Mouse (Mus musculus): Measurements from ENCODE around the gene Foxe1. TPM values are rescaled to one million over a fixed set of nuclear protein-coding genes. Genes with fewer than 3 reads are reported as not detected.

Foxe1 gene
- total and polyA plus RNA-seq, 3 experiments = 0.04 TPM; not detected in 2

DNA sequence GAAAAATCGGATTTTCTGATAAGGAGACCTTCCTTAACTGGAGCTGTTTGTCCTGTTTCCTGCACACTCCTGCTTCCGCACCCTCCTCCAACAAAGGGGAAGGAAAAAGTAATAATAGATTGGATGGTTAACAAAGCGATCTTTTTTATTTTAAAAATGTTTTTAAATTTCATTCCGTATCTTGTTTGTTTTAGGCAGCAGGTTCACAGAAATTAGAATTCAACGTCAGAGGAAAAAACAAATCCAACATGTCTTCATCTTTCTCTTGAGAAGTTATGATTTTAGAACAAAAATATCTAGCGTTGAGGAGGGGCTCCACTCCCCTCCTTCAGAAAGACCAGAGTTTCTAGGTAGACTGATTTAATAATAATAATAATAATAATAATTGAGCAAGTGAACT, 2.8 kb downstream of the Foxe1 start:
- peaks cover 0 to 17% of the 10 kb centered on the region in 2 experiments; a peak in 3 of 4 replicates for H3K27me3 ChIP-seq (ENCODE audit: control insufficient read depth in 1 of 2, insufficient read depth in 2 of 2, low read length in 2 of 2)

GRCm38 (mm10) chr4:46347141-46347540, 3.7 kb downstream of the Foxe1 start:
- no peaks in the 10 kb centered on the region for H3K9me3 ChIP-seq (replicated peaks; ENCODE audit: insufficient read depth, low read length)
- TF ChIP-seq POLR2AphosphoS5 (IDR thresholded peaks at IDR 0.05; ENCODE audit: borderline replicate concordance, low read depth, low read length) = no peak
- TF ChIP-seq TAL1 (IDR thresholded peaks at IDR 0.05; ENCODE audit: low read length) = no peak
- H3K27ac ChIP-seq (ENCODE audit: control insufficient read depth, low read depth, low read length) = no peak overlapping the region
- H3K36me3 ChIP-seq (ENCODE audit: control insufficient read depth in 1 of 2, insufficient read depth in 2 of 2, low read length in 2 of 2) = no peaks in the 10 kb centered on the region
- peaks cover 0 to 18% of the 10 kb centered on the region in 2 experiments for H3K27me3 ChIP-seq (ENCODE audit: control insufficient read depth in 1 of 2, insufficient read depth in 2 of 2, low read length in 2 of 2)
- H3K9ac ChIP-seq (ENCODE audit: control insufficient read depth, low read depth, low read length, poor library complexity, severe bottlenecking) = no peak overlapping the region
- H3K4me1 ChIP-seq (ENCODE audit: control insufficient read depth in 1 of 2, insufficient read depth in 2 of 2, low read length in 2 of 2) = no peaks in the 10 kb centered on the region
- H3K4me3 ChIP-seq (ENCODE audit: control insufficient read depth in 1 of 2, insufficient read depth in 1 of 2, low read depth in 2 of 2, low read length in 2 of 2) = no peak overlapping the region
- DNase-seq (ENCODE audit: low read depth, low spot score) = no peak
- H3K79me2 ChIP-seq (ENCODE audit: control insufficient read depth, insufficient read depth, low read length, poor library complexity) = no peaks in the 10 kb centered on the region

More for the DNA sequence above, 2.8 kb downstream of the Foxe1 start:
- H3K79me2 ChIP-seq (ENCODE audit: control insufficient read depth, insufficient read depth, low read length, poor library complexity) = no peaks in the 10 kb centered on the region
- H3K4me1 ChIP-seq (ENCODE audit: control insufficient read depth in 1 of 2, insufficient read depth in 2 of 2, low read length in 2 of 2) = no peaks in the 10 kb centered on the region
- DNase-seq (ENCODE audit: low read depth, low spot score) = no peak
- H3K4me3 ChIP-seq (ENCODE audit: control insufficient read depth in 1 of 2, insufficient read depth in 1 of 2, low read depth in 2 of 2, low read length in 2 of 2) = no peak overlapping the region
- H3K9me3 ChIP-seq (replicated peaks; ENCODE audit: insufficient read depth, low read length) = no peaks in the 10 kb centered on the region
- H3K36me3 ChIP-seq (ENCODE audit: control insufficient read depth in 1 of 2, insufficient read depth in 2 of 2, low read length in 2 of 2) = no peaks in the 10 kb centered on the region
- no peak overlapping the region for H3K9ac ChIP-seq (ENCODE audit: control insufficient read depth, low read depth, low read length, poor library complexity, severe bottlenecking)
- TF ChIP-seq HCFC1 (IDR thresholded peaks at IDR 0.05; ENCODE audit: low read depth, low read length) (no peak), MEF2A (IDR thresholded peaks at IDR 0.05; ENCODE audit: extremely low read depth, insufficient replicate concordance, low read depth, low read length, poor library complexity, severe bottlenecking) (no peak), TAL1 (IDR thresholded peaks at IDR 0.05; ENCODE audit: low read length) (no peak), RAD21 (IDR thresholded peaks at IDR 0.05; ENCODE audit: low read depth, low read length) (no peak)
- H3K27ac ChIP-seq (ENCODE audit: control insufficient read depth, low read depth, low read length) = no peak overlapping the region

GRCm38 (mm10) chr4:46347580-46348515, 4.4 kb downstream of the Foxe1 start:
- Histone ChIP-seq H3K79me2 (ENCODE audit: control insufficient read depth, insufficient read depth, low read length, poor library complexity) (no peaks in the 10 kb centered on the region), H3K36me3 (ENCODE audit: control insufficient read depth in 1 of 2, insufficient read depth in 2 of 2, low read length in 2 of 2) (no peaks in the 10 kb centered on the region), H3K4me3 (ENCODE audit: control insufficient read depth in 1 of 2, insufficient read depth in 1 of 2, low read depth in 2 of 2, low read length in 2 of 2) (no peak overlapping the region), H3K9me3 (replicated peaks; ENCODE audit: insufficient read depth, low read length) (no peaks in the 10 kb centered on the region), H3K4me1 (ENCODE audit: control insufficient read depth in 1 of 2, insufficient read depth in 2 of 2, low read length in 2 of 2) (no peaks in the 10 kb centered on the region), H3K27me3 (ENCODE audit: control insufficient read depth in 1 of 2, insufficient read depth in 2 of 2, low read length in 2 of 2) (peaks cover 0 to 20% of the 10 kb centered on the region in 2 experiments), H3K9ac (ENCODE audit: control insufficient read depth, low read depth, low read length, poor library complexity, severe bottlenecking) (no peak overlapping the region), H3K27ac (ENCODE audit: control insufficient read depth, low read depth, low read length) (no peak overlapping the region)
- no peak for DNase-seq (ENCODE audit: low read depth, low spot score)
- TF ChIP-seq UBTF (IDR thresholded peaks at IDR 0.05; ENCODE audit: borderline replicate concordance, insufficient read depth, low read depth, low read length) (no peak), ZC3H11A (IDR thresholded peaks at IDR 0.05; ENCODE audit: low read depth, low read length) (no peak), POLR2AphosphoS5 (IDR thresholded peaks at IDR 0.05; ENCODE audit: borderline replicate concordance, low read depth, low read length) (no peak), BHLHE40 (IDR thresholded peaks at IDR 0.05; ENCODE audit: borderline replicate concordance, low read depth, low read length) (no peak), TCF12 (IDR thresholded peaks at IDR 0.05; ENCODE audit: low read depth, low read length) (no peak), RAD21 (IDR thresholded peaks at IDR 0.05; ENCODE audit: low read depth, low read length) (no peak), GATA1 (IDR thresholded peaks at IDR 0.05; ENCODE audit: low read depth, low read length) (no peak), MEF2A (IDR thresholded peaks at IDR 0.05; ENCODE audit: extremely low read depth, insufficient replicate concordance, low read depth, low read length, poor library complexity, severe bottlenecking) (no peak), TAL1 (IDR thresholded peaks at IDR 0.05; ENCODE audit: low read length) (no peak), CHD2 (IDR thresholded peaks at IDR 0.05; ENCODE audit: low read length) (no peak), POLR2A (IDR thresholded peaks at IDR 0.05; ENCODE audit: control insufficient read depth in 1 of 2, insufficient read depth in 1 of 2, low read depth in 1 of 2, low read length in 2 of 2, poor library complexity in 1 of 2) (no peak), E2F4 (IDR thresholded peaks at IDR 0.05; ENCODE audit: borderline replicate concordance, low read depth, low read length) (no peak), ZNF384 (IDR thresholded peaks at IDR 0.05; ENCODE audit: low read depth, low read length) (no peak), JUND (IDR thresholded peaks at IDR 0.05; ENCODE audit: low read depth, low read length) (no peak), MAX (IDR thresholded peaks at IDR 0.05; ENCODE audit: low read length) (no peak), MXI1 (IDR thresholded peaks at IDR 0.05; ENCODE audit: low read depth, low read length) (no peak), ZMIZ1 (IDR thresholded peaks at IDR 0.05; ENCODE audit: low read depth, low read length) (no peak), NELFE (IDR thresholded peaks at IDR 0.05; ENCODE audit: low read depth, low read length) (no peak), MYC (IDR thresholded peaks at IDR 0.05; ENCODE audit: low read depth, low read length) (no peak), TBP (IDR thresholded peaks at IDR 0.05; ENCODE audit: low read depth, low read length) (no peak)

All from MEL (cell line).